In the genomic region with DNA sequence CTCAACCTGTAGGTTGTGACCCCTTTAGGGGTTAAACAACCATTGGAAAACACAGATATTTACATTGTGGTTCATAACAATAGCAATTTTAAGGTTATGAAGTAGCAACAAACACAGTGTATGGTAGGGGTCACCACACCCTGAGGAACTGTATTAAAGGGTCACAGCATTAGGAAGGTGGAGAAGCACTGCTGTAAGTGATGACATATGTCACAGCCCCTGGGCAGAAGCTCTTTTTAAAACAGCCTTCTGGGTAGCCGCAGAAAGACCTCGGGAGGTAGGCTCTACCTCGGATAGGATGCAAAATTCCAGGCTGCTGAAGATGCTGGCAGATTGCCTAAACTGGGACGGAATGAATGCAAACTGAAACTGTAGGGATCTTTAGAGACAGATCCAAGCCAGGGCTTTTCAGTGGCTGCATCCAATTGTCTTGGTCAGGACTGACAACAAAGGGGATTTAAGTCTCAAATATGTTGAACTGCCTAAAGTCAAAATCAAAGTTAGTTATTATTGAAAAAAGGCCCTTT, we compare ENCODE assay signal across 11 mouse cellular contexts.
DNase-seq lines count a peak whose midpoint lies in the region; ATAC-seq and TF ChIP-seq lines count a peak whose summit lies in the region.
"Had no signal": no experiment of that assay in that cellular context is flagged by ENCODE, and none has a peak within 500 bp of the region (broad histone marks: within the 10 kb centered on the region; RNA-seq: fewer than 3 reads in every experiment).

No protein-coding gene starts in this region.

- 0 out of 2 replicates have a peak overlapping the region, but pooled peaks have one; percentile 20 for H3K27ac ChIP-seq in forebrain, embryonic 12.5 days
- no peak overlapping the region for H3K27ac ChIP-seq in forebrain, embryonic 10.5 days
- H3K27ac ChIP-seq in limb, embryonic 14.5 days (replicated peaks; ENCODE audit: low read depth, low read length) = no peak overlapping the region
- H3K27ac ChIP-seq in limb, embryonic 10.5 days = no peak overlapping the region

- no peak for TF ChIP-seq POLR2A in limb, embryonic 14.5 days (IDR thresholded peaks at IDR 0.05; ENCODE audit: borderline replicate concordance, extremely low read depth, insufficient read depth, insufficient read length)

- intact Hi-C loops in left cerebral cortex, postnatal 36 days (cut with DNase I) = no loop called here

- peaks cover 5% of the 10 kb centered on the region; the same call in 1 of the 2 replicates for H3K36me3 ChIP-seq in forebrain, embryonic 12.5 days (replicated peaks)
- H3K36me3 ChIP-seq in forebrain, embryonic 10.5 days (replicated peaks) = peaks cover 8% of the 10 kb centered on the region
- peaks cover 5% of the 10 kb centered on the region; the same call in 1 of the 2 replicates for H3K36me3 ChIP-seq in limb, embryonic 14.5 days (ENCODE audit: control insufficient read depth, insufficient read depth, low read length)
- peaks cover 6% of the 10 kb centered on the region; the same call in 1 of the 2 replicates for H3K36me3 ChIP-seq in limb, embryonic 10.5 days

- 36% methylated on average over 4 of the region's 4 CpGs for WGBS in forebrain, embryonic 12.5 days
- 66% methylated on average over 4 of the region's 4 CpGs for WGBS in forebrain, embryonic 10.5 days
- WGBS in limb, embryonic 14.5 days = 40% methylated on average over 4 of the region's 4 CpGs
- WGBS in limb, embryonic 10.5 days = 85% methylated on average over 4 of the region's 4 CpGs

- no peaks in the 10 kb centered on the region for H3K9me3 ChIP-seq in forebrain, embryonic 12.5 days
- no peaks in the 10 kb centered on the region for H3K9me3 ChIP-seq in forebrain, embryonic 10.5 days
- no peaks in the 10 kb centered on the region for H3K9me3 ChIP-seq in limb, embryonic 14.5 days (ENCODE audit: control insufficient read depth, low read length)
- H3K9me3 ChIP-seq in limb, embryonic 10.5 days (replicated peaks) = no peaks in the 10 kb centered on the region

- ATAC-seq in forebrain, embryonic 12.5 days (ENCODE audit: low FRiP score) = no peak
- ATAC-seq in limb, embryonic 14.5 days (ENCODE audit: low FRiP score, low read depth) = no peak
- ATAC-seq: intestine, postnatal 0 days had no signal

- H3K4me3 ChIP-seq in forebrain, embryonic 12.5 days (replicated peaks) = no peak overlapping the region
- no peak overlapping the region for H3K4me3 ChIP-seq in forebrain, embryonic 10.5 days
- H3K4me3 ChIP-seq in limb, embryonic 14.5 days (replicated peaks; ENCODE audit: low read length) = no peak overlapping the region
- H3K4me3 ChIP-seq in limb, embryonic 10.5 days = no peak overlapping the region

- H3K9ac ChIP-seq in forebrain, embryonic 12.5 days = no peak overlapping the region
- H3K9ac ChIP-seq in limb, embryonic 14.5 days (ENCODE audit: low read depth, low read length, severe bottlenecking) = no peak overlapping the region

- no peak for DNase-seq in forebrain, embryonic 10.5 days (ENCODE audit: extremely low spot score, low spot score)
- peak; percentile 25 for DNase-seq in limb, embryonic 14.5 days (ENCODE audit: low spot score)
- no peak for DNase-seq in limb, embryonic 10.5 days (ENCODE audit: low spot score)
- DNase-seq in brain, adult 2 months (ENCODE audit: low read depth, low spot score) = peak; percentile 75
- peak; percentile 49 to 59 for DNase-seq in cerebellum, postnatal 36 days
- DNase-seq in yolk sac, embryonic 10.5 days (ENCODE audit: low spot score) = no peak
- DNase-seq in left cerebral cortex, postnatal 36 days (ENCODE audit: low spot score in 2 of 2) = no peak
- DNase-seq: B cell, adult 2 months; gastrocnemius, postnatal 36 days had no signal

- H3K4me1 ChIP-seq in forebrain, embryonic 12.5 days = peaks cover 15% of the 10 kb centered on the region
- H3K4me1 ChIP-seq in forebrain, embryonic 10.5 days = peaks cover 18% of the 10 kb centered on the region
- no peaks in the 10 kb centered on the region for H3K4me1 ChIP-seq in limb, embryonic 14.5 days (ENCODE audit: control insufficient read depth, insufficient read depth, low read length)
- H3K4me1 ChIP-seq in limb, embryonic 10.5 days = 0 out of 2 replicates have a peak, but pooled peaks cover 5% of the 10 kb centered on the region

- no peaks in the 10 kb centered on the region for H3K27me3 ChIP-seq in forebrain, embryonic 12.5 days
- H3K27me3 ChIP-seq in forebrain, embryonic 10.5 days (ENCODE audit: poor library complexity, severe bottlenecking) = no peaks in the 10 kb centered on the region
- H3K27me3 ChIP-seq in limb, embryonic 14.5 days (ENCODE audit: control insufficient read depth, insufficient read depth, low read length) = no peaks in the 10 kb centered on the region
- H3K27me3 ChIP-seq in limb, embryonic 10.5 days (ENCODE audit: low read depth, poor library complexity, severe bottlenecking) = no peaks in the 10 kb centered on the region

- H3K4me2 ChIP-seq in forebrain, embryonic 12.5 days = no peak overlapping the region
- H3K4me2 ChIP-seq in limb, embryonic 14.5 days (replicated peaks; ENCODE audit: low read depth, low read length, severe bottlenecking) = no peak overlapping the region

Comparison
In these comparisons a context has a peak if more than half of its experiments do, and no peak if none do; other contexts are left out.
1. DNase-seq: peak in limb, embryonic 14.5 days (single experiment), brain, adult 2 months (single experiment) and cerebellum, postnatal 36 days (2 of 2); none in forebrain, embryonic 10.5 days (single experiment), limb, embryonic 10.5 days (single experiment), yolk sac, embryonic 10.5 days (single experiment) and left cerebral cortex, postnatal 36 days (0 of 2).